Mouse (Mus musculus) stomach, embryonic 15.5 days (tissue): ENCODE measurements around the gene Cidec. TPM values are rescaled to one million over a fixed set of nuclear protein-coding genes. Genes with fewer than 3 reads are reported as not detected.

Source experiments
- ATAC-seq: fragments of 200-750 bp; cut with Nextera tagmentation; 2 replicates; pipeline ENCODE4 v1.8.0; 2017; ENCODE audit warnings: low read depth, moderate number of reproducible peaks, moderate TSS enrichment; ENCODE audit not compliant: insufficient read depth, low FRiP score
- H3K27ac ChIP-seq: fragments of 300-500 bp; sonication (generic); 2 replicates; pipeline ENCODE4 v1.5.1; 2015; ENCODE audit warnings: mild to moderate bottlenecking, inconsistent platforms
- H3K27me3 ChIP-seq: fragments of 300-500 bp; sonication (generic); replicated peaks from 2 replicates; pipeline ENCODE4 v1.6.1; 2015; ENCODE audit warnings: inconsistent platforms
- H3K36me3 ChIP-seq: fragments of 300-500 bp; sonication (generic); 2 replicates; pipeline ENCODE4 v1.6.1; 2015; ENCODE audit warnings: inconsistent platforms
- H3K4me1 ChIP-seq: fragments of 300-500 bp; sonication (generic); 2 replicates; pipeline ENCODE4 v1.6.1; 2015; ENCODE audit warnings: inconsistent platforms
- H3K4me2 ChIP-seq: fragments of 300-500 bp; sonication (generic); 2 replicates; pipeline ENCODE4 v1.6.1; 2015; ENCODE audit warnings: mild to moderate bottlenecking, inconsistent platforms
- H3K4me3 ChIP-seq: fragments of 300-500 bp; sonication (generic); replicated peaks from 2 replicates; pipeline ENCODE4 v1.5.1; 2015; ENCODE audit warnings: inconsistent platforms
- H3K9ac ChIP-seq: fragments of 300-500 bp; sonication (generic); 2 replicates; pipeline ENCODE4 v1.6.1; 2015; ENCODE audit warnings: inconsistent platforms
- H3K9me3 ChIP-seq: fragments of 300-500 bp; sonication (generic); 2 replicates; pipeline ENCODE4 v1.6.1; 2016; ENCODE audit warnings: inconsistent platforms
- WGBS: fragments of 180-500 bp; shearing (Covaris S2); methylation state at CpG from one replicate; pipeline ENCODE4 v1.1.7; 2015; 5-methylcytosine and 5-hydroxymethylcytosine counted together
- polyA plus RNA-seq: library from polyadenylated mRNA; unstranded; fragments of >200 nt; fragmentation: Nextera tagmentation; extraction: Ambion mirVana; gene quantifications from 2 replicates; pipeline ENCODE4 v1.2.1, GENCODE M21; 2015

The Cidec gene
- polyA plus RNA-seq, 1 experiment from 2014 or later: 2.3 TPM

GRCm38 (mm10) chr6:113396270-113397030 is 39.1 kb downstream of the Cidec start:
- Histone ChIP-seq H3K4me3 (no peak overlapping the region), H3K9me3 (no peaks in the 10 kb centered on the region), H3K36me3 (0 out of 2 replicates have a peak, but pooled peaks cover 2% of the 10 kb centered on the region), H3K4me1 (peaks cover 11% of the 10 kb centered on the region), H3K27me3 (no peaks in the 10 kb centered on the region), H3K9ac (no peak overlapping the region), H3K27ac (no peak overlapping the region), H3K4me2 (no peak overlapping the region)
- 81% methylated on average over 10 of the region's 10 CpGs for WGBS
- no peak for ATAC-seq

GRCm38 (mm10) chr6:113395501-113395900 is 40.1 kb downstream of the Cidec start:
- Histone ChIP-seq H3K4me2 (no peak overlapping the region), H3K27me3 (no peaks in the 10 kb centered on the region), H3K4me1 (peaks cover 11% of the 10 kb centered on the region), H3K36me3 (peaks cover 7% of the 10 kb centered on the region; the same call in 1 of the 2 replicates), H3K27ac (no peak overlapping the region), H3K4me3 (no peak overlapping the region), H3K9me3 (no peaks in the 10 kb centered on the region), H3K9ac (no peak overlapping the region)
- no peak for ATAC-seq
- 92% methylated on average over 6 of the region's 6 CpGs for WGBS

GRCm38 (mm10) chr6:113394811-113395210 is 40.7 kb downstream of the Cidec start:
- 88% methylated on average over 11 of the region's 11 CpGs for WGBS
- Histone ChIP-seq H3K9me3 (no peaks in the 10 kb centered on the region), H3K36me3 (peaks cover 14% of the 10 kb centered on the region), H3K4me3 (no peak overlapping the region), H3K27me3 (no peaks in the 10 kb centered on the region), H3K4me1 (peaks cover 11% of the 10 kb centered on the region), H3K9ac (no peak overlapping the region), H3K4me2 (no peak overlapping the region), H3K27ac (no peak overlapping the region)
- ATAC-seq: no peak

- Histone ChIP-seq H3K4me3 (no peak overlapping the region), H3K4me1 (peaks cover 11% of the 10 kb centered on the region), H3K4me2 (no peak overlapping the region), H3K27me3 (no peaks in the 10 kb centered on the region), H3K36me3 (peaks cover 22% of the 10 kb centered on the region), H3K27ac (no peak overlapping the region), H3K9me3 (no peaks in the 10 kb centered on the region), H3K9ac (no peak overlapping the region)
- ATAC-seq: no peak
- 84% methylated on average over 6 of the region's 6 CpGs for WGBS
These were observed 41.6 kb downstream of the Cidec start for GRCm38 (mm10) chr6:113393951-113394350.

- Histone ChIP-seq H3K36me3 (peaks cover 37% of the 10 kb centered on the region), H3K4me3 (peak overlapping the region; percentile 43), H3K4me2 (peak overlapping the region; percentile 91), H3K27ac (peak overlapping the region; percentile 22; the same call in 1 of the 2 replicates), H3K9ac (peak overlapping the region; percentile 29; the same call in 1 of the 2 replicates), H3K27me3 (no peaks in the 10 kb centered on the region), H3K4me1 (peaks cover 11% of the 10 kb centered on the region), H3K9me3 (no peaks in the 10 kb centered on the region)
- ATAC-seq: peak; percentile 65; the same call in 1 of the 2 replicates
- 3% methylated on average over 51 of the region's 51 CpGs for WGBS
These were observed 43.0 kb downstream of the Cidec start for GRCm38 (mm10) chr6:113392387-113393071.

- Histone ChIP-seq H3K27ac (peak overlapping the region; percentile 22; the same call in 1 of the 2 replicates), H3K9ac (peak overlapping the region; percentile 29; the same call in 1 of the 2 replicates), H3K9me3 (no peaks in the 10 kb centered on the region), H3K4me3 (peak overlapping the region; percentile 43), H3K4me1 (peaks cover 11% of the 10 kb centered on the region), H3K36me3 (peaks cover 41% of the 10 kb centered on the region), H3K4me2 (peak overlapping the region; percentile 91), H3K27me3 (no peaks in the 10 kb centered on the region)
- ATAC-seq: no peak
- 31% methylated on average over 10 of the region's 10 CpGs for WGBS
These were observed 43.6 kb downstream of the Cidec start for GRCm38 (mm10) chr6:113392015-113392386.

- WGBS: 80% methylated on average over 3 of the region's 3 CpGs
- Histone ChIP-seq H3K4me2 (no peak overlapping the region), H3K27me3 (no peaks in the 10 kb centered on the region), H3K4me1 (peaks cover 11% of the 10 kb centered on the region), H3K9ac (no peak overlapping the region), H3K36me3 (peaks cover 47% of the 10 kb centered on the region), H3K4me3 (no peak overlapping the region), H3K9me3 (no peaks in the 10 kb centered on the region), H3K27ac (no peak overlapping the region)
- no peak for ATAC-seq
These were observed 44.8 kb downstream of the Cidec start for GRCm38 (mm10) chr6:113390715-113391114.

- H3K36me3 ChIP-seq: peaks cover 62% of the 10 kb centered on the region
- H3K9me3 ChIP-seq: no peaks in the 10 kb centered on the region
- no peak for ATAC-seq
- no peak within 1 kb of the TSS for H3K4me2 ChIP-seq
- H3K4me1 ChIP-seq: peaks cover 11% of the 10 kb centered on the region
- 0 out of 2 replicates have a peak within 1 kb of the TSS, but pooled peaks have one; percentile 3 for H3K27ac ChIP-seq
- H3K27me3 ChIP-seq: no peaks in the 10 kb centered on the region
- no peak within 1 kb of the TSS for H3K9ac ChIP-seq
- H3K4me3 ChIP-seq: no peak within 1 kb of the TSS
- 67% methylated on average over 8 of the region's 8 CpGs for WGBS
These were observed 46.6 kb downstream of the Cidec start, which contains the start of gene Ttll3 for GRCm38 (mm10) chr6:113388960-113389359. Gene Ttll3 (plus strand): TSS chr6:113389260.

GRCm38 (mm10) chr6:113386025-113386424 is 49.5 kb downstream of the Cidec start:
- 49% methylated on average over 3 of the region's 3 CpGs for WGBS
- no peaks in the 10 kb centered on the region for H3K9me3 ChIP-seq
- H3K9ac ChIP-seq: no peak overlapping the region
- no peak overlapping the region for H3K27ac ChIP-seq
- H3K36me3 ChIP-seq: peaks cover 80% of the 10 kb centered on the region
- H3K27me3 ChIP-seq: no peaks in the 10 kb centered on the region
- H3K4me3 ChIP-seq: no peak overlapping the region
- H3K4me1 ChIP-seq: no peaks in the 10 kb centered on the region
- H3K4me2 ChIP-seq: no peak overlapping the region
- no peak for ATAC-seq

- H3K4me2 ChIP-seq: no peak overlapping the region
- WGBS: 78% methylated on average over 11 of the region's 11 CpGs
- H3K4me3 ChIP-seq: no peak overlapping the region
- no peaks in the 10 kb centered on the region for H3K27me3 ChIP-seq
- no peak for ATAC-seq
- no peak overlapping the region for H3K9ac ChIP-seq
- no peak overlapping the region for H3K27ac ChIP-seq
- no peaks in the 10 kb centered on the region for H3K9me3 ChIP-seq
- peaks cover 80% of the 10 kb centered on the region for H3K36me3 ChIP-seq
- no peaks in the 10 kb centered on the region for H3K4me1 ChIP-seq
These were observed 50.3 kb downstream of the Cidec start for GRCm38 (mm10) chr6:113385160-113385714.

GRCm38 (mm10) chr6:113384351-113384927 is 51.1 kb downstream of the Cidec start:
- Histone ChIP-seq H3K27ac (no peak overlapping the region), H3K4me1 (peaks cover under 1% of the 10 kb centered on the region; the same call in 1 of the 2 replicates), H3K9me3 (no peaks in the 10 kb centered on the region), H3K4me3 (no peak overlapping the region), H3K9ac (no peak overlapping the region), H3K4me2 (no peak overlapping the region), H3K27me3 (no peaks in the 10 kb centered on the region), H3K36me3 (peaks cover 73% of the 10 kb centered on the region)
- 93% methylated on average over 8 of the region's 8 CpGs for WGBS
- ATAC-seq: no peak
